Mouse (Mus musculus) brain, embryonic 14.5 days (tissue): Measurements from ENCODE around the gene Cisd1.

Experiments used
- CTCF ChIP-seq: fragments of 200-500 bp; IDR thresholded peaks from 2 replicates; pipeline ENCODE4 v1.5.1; 2012; ENCODE audit warnings: inconsistent platforms, mild to moderate bottlenecking, moderate library complexity, borderline replicate concordance; ENCODE audit not compliant: insufficient read depth, insufficient read length; ENCODE audit errors: extremely low read depth
- POLR2A ChIP-seq: fragments of 200-500 bp; IDR thresholded peaks from 2 replicates; pipeline ENCODE4 v1.6.1; 2012; ENCODE audit warnings: mild to moderate bottlenecking, inconsistent platforms, borderline replicate concordance; ENCODE audit not compliant: poor library complexity, insufficient read depth, insufficient read length, severe bottlenecking; ENCODE audit errors: extremely low read depth

- TF ChIP-seq POLR2A (no peak), CTCF (no peak)
Observed at GRCm38 (mm10) chr10:71382858-71383551, 38.3 kb upstream of the Cisd1 start.
